Mouse (Mus musculus) thymus, postnatal 4 days (tissue): Measurements from ENCODE around the gene Calml3.

ENCODE experiments used
- DNase-seq: peaks from one replicate; pipeline ENCODE4 v3.0.0; 2021

The Calml3 gene

GRCm38 (mm10) chr13:3779575-3780226, 24.4 kb downstream of the Calml3 start:
- no peak for DNase-seq

- no peak for DNase-seq
These were observed 25.3 kb downstream of the Calml3 start for GRCm38 (mm10) chr13:3778591-3779364.

DNA sequence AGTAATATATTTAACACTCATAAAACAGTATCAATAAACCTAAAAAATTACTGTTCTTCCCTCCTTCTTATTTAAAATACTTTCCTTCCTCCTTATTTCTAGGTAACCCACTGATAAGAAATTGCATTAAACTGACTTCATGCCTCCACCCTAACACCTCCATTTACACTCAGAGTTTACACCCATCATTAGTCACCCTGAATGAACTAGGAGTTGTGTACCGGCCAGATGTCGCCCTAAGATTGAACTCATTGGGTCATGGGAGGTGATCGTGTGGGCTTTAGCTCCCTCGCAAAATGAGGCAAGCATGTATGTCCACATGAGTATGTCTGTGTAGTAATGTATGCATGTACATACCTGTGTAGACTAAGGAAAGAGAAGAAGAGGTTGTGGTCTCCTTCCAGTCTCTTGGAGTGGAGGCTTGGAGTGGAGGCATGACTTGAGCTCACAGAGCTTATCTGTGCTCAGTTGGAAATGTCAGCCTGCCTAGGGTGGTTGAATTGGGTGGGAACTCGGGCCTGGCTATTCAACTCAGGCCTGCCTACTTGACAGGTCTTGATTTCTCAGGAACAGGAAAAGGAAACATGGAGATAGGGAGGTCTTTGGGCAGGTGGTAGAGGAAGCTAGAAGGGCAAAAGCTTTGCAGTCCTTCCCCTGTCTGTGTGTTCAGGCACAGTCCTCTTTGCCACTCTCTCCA, 26.8 kb downstream of the Calml3 start:
- DNase-seq: no peak

DNA sequence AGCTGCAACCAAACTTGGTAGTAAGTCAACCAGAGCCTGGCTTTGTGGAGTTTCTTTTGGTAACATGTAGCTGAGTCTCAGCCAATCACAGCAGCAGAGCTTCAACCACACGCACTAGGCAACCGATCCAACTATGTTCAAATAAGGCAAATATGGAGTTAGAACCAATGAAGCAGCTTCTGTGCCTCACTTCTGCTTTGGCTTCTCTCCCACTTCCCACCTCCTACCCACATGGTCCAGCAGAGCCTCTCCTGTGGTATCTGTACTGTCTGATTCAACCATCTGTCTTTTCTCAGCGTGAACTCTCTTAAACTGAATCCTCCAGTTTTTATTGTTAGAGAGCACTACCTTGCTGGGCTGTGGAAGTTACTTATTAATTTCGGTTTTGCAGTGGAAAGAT, 27.7 kb downstream of the Calml3 start:
- DNase-seq: no peak

DNA sequence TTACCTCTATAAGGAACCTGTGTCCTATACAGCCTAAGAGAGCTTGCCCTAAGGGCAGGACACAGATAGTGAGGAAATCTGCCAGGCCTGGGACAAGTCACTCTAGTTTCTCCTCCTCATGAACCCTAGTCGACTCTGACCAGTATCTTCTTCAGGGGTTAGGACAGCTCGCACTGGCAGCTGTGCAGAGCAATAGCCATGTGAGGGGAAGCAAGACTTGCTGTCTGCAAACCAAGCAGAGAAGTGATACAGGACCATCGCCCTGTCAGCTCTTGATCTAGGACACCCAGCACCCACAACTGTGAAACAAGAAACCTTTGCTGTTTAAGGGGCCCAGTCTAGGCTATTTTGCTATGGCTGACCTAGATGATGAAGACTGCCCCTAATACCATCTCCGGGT, 29.1 kb downstream of the Calml3 start:
- no peak for DNase-seq

DNA sequence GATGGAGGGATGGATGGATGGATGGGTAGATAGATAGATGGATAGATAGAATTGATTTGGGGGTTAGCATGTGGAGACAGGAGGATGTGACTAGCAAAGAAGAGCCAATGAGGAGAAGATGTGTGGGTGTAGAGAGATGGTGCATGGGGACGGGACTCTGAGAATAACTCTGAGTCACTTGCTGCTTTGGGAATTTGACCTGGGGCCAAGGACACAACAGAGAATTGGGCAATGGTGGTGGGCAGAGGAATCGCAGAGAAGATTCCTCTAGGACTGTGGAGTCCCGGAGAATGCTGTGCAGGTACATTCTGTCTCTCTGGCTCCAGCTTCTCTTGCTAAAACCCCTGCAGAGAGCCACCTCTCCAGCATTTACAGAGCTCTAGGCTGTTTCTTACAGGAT, 29.8 kb downstream of the Calml3 start:
- DNase-seq: no peak

GRCm38 (mm10) chr13:3773149-3773688, 30.9 kb downstream of the Calml3 start:
- no peak for DNase-seq

DNA sequence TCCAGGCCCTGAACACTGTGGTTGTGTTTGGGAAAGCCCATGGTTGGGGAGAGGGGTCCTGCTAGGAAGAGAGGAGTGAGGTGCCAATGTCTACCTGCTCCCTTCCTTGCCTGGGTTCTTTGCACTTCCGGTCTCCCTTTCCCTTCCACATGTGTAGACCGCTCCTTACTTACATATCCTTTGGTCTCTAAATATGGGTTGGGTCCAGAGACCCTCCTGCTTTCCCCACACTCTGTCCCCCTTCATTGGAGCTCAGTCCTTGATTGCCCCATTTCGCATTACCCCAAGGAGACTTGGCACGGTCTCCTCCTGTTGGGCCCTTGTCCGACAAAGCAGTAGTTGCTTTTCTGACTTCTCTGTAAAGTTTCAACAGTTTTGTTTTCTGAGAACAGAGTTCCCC, 32.9 kb downstream of the Calml3 start:
- DNase-seq: no peak

DNA sequence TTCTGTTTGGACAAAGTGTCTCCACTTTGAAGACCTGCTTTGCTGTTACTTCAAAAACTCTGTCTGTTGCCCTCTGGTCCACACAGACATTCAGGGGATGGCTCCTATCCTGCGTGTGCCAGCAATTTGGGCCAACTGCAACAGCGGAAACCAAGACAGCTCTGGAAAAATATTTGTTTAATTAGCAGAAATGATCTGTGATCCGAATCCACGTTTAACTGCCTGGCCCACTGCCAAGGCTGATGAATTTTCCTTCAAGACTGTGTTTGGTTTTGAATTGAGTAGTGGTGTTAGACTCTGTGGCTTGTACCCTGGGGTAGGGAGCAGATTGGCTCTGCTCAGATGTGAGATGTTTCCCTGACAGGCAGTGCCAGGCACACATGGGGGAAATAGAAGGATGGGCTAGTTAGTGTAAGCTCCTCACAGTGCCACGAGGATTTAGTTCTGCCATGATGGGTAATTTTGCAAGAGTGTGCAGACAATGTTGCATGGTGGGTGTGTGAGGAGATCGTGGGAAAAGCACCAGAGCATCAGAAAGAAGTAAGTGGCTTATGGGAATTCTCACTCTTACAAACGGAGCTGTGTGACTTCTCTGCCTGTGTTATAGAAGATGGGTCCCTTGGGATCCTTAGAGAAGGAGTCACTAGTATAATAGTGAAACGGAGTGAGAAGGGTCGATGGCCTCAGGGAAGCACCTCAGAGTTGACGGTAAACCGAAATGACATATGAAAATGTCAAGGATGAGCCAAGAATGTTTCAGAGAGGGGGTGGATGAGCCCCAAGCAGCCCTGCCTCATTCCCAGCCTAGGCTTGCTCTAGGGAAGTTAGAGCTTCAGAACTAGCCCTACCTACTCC, 33.7 kb downstream of the Calml3 start:
- no peak for DNase-seq

- DNase-seq: no peak
These were observed 34.6 kb downstream of the Calml3 start for GRCm38 (mm10) chr13:3769531-3769930.

- no peak for DNase-seq
These were observed 35.5 kb downstream of the Calml3 start for GRCm38 (mm10) chr13:3768621-3769020.

DNA sequence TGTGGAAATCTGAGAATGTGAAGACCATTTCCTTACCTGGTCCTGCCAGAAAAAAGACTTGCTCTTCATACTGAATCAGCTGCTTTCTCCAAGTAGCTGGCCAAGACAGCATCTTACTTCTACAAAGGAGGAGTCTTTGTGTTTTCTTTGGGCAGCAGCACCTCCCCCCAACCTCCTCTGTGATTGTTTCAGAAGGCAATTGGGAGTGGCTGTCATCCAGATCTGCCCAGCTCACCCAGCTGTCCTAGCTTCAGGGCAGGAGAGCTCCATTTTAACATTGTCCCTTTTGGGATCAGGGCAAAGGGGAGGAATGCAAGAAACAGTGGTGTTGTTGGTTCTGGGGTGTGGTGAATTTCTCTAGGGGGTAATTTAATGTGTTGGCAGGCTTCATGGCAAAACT, 37.0 kb downstream of the Calml3 start:
- no peak for DNase-seq

DNA sequence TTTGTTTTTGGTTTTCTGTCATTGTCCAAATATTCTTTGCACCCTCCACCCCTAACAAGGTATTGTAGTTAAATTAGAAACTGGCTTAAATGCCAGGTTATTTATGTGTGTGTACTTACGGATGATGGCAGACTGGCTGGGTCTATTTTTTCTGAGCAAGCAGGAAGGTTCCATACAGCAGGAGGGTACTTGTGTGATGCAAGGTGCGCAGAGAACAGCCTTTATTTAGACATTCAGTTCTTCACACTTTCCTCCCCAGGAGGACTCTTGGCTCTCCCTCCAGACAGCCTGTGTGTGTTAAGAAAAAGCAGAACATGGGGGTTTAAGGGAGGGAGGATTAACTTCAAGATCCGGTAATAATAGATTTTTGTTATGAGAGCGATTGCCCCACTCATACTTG, 38.3 kb downstream of the Calml3 start:
- DNase-seq: no peak

DNA sequence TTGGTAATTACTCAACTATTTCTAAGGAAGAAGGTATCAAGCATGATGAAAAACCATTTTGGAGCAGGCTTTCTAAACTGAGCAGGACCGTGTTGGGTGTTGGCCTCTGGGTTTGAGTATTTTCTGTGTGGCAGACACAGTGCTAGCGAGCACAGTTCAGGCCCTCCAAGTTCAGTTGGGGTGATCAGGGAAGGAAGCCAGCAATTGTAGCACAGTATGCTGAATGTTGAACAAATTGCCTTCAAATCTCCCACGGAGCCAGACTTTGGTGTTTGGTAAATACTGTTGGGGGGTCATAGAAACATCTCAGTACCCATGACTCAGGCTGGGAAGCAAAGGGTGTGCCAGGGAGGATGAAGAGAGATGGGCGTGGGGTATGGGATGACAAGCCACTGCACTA, 43.0 kb downstream of the Calml3 start:
- DNase-seq: no peak

DNA sequence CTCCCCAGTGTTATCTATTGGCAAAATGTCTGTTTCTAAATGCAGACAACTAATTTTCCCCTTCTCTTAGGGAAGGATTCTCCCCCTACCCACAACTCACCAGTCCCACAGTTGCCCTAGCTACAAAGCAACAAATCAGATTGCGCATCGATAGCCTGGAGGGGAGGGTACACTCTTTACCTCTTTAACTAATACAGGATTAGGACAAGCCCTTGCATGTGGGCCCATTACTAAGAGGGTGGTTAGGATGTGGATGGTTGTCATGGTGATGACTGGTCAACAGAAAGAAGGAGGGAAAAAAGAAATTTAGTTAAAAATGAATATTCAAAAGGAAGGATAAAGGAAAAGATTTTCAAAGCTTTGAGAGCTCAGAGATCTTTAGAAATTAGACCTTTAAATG, 45.8 kb downstream of the Calml3 start:
- no peak for DNase-seq

DNA sequence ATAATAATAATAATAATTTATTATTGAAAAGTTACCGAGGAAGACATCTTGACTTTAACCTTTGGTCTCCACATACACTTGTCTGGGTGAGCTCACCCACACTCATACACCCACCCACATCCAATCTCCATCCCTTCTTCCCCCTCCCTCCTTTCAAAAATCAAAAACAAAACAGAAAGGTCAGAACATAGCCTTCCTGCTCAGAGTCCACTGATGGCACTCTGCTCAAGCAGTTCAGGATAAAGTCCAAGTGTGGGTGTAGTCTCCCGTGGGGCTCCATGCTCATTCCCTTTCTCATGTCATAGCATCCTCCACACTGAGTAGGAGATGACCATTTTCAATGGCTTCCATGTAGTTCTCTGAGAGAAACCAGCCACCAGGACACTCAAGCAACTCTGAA, 50.8 kb downstream of the Calml3 start:
- no peak for DNase-seq
